Mouse (Mus musculus): ENCODE data around the gene Lrrc15. TPM values are rescaled to one million over a fixed set of nuclear protein-coding genes. Genes with fewer than 3 reads are reported as not detected.

Gene Lrrc15
- polyA plus RNA-seq, 1 experiment = not detected

DNA sequence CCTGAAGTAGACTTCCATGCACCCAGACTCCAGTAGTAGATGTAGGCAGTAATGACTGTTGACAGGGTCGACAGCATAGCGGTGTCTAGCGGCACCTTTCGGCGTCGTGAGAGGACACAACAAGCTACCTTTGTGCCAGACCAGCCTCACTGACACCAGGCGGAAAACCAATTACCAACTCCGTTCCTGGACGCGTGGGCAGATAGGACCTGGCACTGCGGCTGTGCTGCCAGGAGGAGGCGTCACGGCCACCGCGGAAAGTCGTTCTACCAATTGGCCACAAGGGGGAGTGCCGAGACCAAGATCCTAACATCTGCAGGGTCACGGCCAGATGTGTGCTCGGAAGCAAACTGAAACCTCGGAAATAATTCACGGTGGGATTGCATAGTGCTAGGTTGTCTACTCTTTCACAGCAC lies 31.0 kb downstream of the Lrrc15 start:
- TF ChIP-seq POLR2A (IDR thresholded peaks at IDR 0.05; ENCODE audit: low read depth, low read length) (no peak), CTCF (IDR thresholded peaks at IDR 0.05; ENCODE audit: extremely low read depth, insufficient read depth, insufficient read length, insufficient replicate concordance) (peak; percentile 99)
- WGBS = 2% methylated on average over 21 of the region's 21 CpGs
- no peaks in the 10 kb centered on the region for H3K27me3 ChIP-seq (ENCODE audit: control insufficient read depth, insufficient read depth, low read length)
- DNase-seq (ENCODE audit: low read depth in 1 of 2, low spot score in 2 of 2) = peak; percentile 59 to 72
- no peaks in the 10 kb centered on the region for H3K4me1 ChIP-seq (ENCODE audit: control insufficient read depth, insufficient read depth, insufficient read length)
- no peaks in the 10 kb centered on the region for H3K36me3 ChIP-seq (ENCODE audit: control insufficient read depth, insufficient read depth, low read length)
- no peak overlapping the region for H3K4me3 ChIP-seq (ENCODE audit: extremely low read depth, insufficient read depth, insufficient read length)
- no peak overlapping the region for H3K27ac ChIP-seq (ENCODE audit: insufficient read depth, low read length)

DNA sequence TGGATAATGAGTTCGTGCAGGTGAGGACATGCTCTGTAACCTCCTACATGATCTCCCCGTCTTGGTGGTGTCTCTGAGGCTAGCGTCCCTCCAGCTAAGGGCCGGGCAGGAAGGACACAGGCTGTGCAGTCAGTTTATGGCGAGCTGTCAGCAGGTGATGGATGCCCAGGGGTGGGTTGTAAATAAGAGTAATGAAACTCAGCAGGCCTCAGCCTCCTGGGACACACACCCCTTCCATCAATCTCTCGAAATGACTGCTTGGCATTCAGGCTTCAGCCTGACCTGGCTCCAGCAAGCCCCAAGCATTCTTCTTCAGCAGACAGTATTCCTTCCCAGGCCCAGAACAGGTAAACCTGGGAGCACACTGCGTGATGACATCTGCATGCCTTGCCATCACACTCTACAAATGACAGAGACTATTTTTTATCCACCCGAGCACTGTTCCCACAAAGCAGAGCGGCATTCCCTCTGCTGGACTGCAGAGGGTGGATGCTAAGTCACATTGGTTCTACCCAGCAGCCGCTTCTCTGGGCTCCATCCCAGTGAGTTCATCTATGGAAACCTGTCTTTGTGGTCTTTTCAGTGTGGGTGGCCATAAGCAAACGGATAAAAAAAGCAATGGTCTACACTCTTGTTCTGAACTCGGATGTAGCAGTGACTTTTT lies 38.9 kb downstream of the Lrrc15 start:
- no peak overlapping the region for H3K27ac ChIP-seq (ENCODE audit: insufficient read depth, low read length)
- H3K36me3 ChIP-seq (ENCODE audit: control insufficient read depth, insufficient read depth, low read length) = no peaks in the 10 kb centered on the region
- no peak for DNase-seq (ENCODE audit: low read depth in 1 of 2, low spot score in 2 of 2)
- H3K4me3 ChIP-seq (ENCODE audit: extremely low read depth, insufficient read depth, insufficient read length) = no peak overlapping the region
- 88% methylated on average over 12 of the region's 12 CpGs for WGBS
- H3K27me3 ChIP-seq (ENCODE audit: control insufficient read depth, insufficient read depth, low read length) = no peaks in the 10 kb centered on the region
- no peak for TF ChIP-seq POLR2A (IDR thresholded peaks at IDR 0.05; ENCODE audit: low read depth, low read length)
- TF ChIP-seq CTCF (IDR thresholded peaks at IDR 0.05; ENCODE audit: extremely low read depth, insufficient read depth, insufficient read length, insufficient replicate concordance) = no peak
- H3K4me1 ChIP-seq (ENCODE audit: control insufficient read depth, insufficient read depth, insufficient read length) = no peaks in the 10 kb centered on the region

DNA sequence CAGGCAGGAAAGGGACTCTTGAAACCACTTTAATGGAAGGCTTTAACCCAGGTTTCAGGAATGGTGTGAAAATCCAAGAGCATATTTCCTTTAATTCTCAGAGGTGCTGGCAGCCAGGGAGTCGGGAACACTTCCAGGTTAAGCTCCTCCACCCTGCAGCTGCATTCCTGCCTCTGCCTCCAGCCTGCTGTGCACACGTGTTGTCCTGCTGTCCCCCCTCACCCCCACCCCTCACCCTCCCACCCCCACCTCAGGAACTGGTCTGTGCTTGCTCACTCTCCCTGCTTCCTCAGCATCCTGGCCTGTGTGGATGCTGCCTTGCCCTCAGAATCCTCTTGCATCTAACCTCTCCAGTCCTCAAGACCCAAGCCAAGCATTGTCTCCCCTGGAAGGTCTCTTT lies 41.4 kb downstream of the Lrrc15 start:
- DNase-seq (ENCODE audit: low read depth in 1 of 2, low spot score in 2 of 2) = no peak
- TF ChIP-seq POLR2A (IDR thresholded peaks at IDR 0.05; ENCODE audit: low read depth, low read length) (no peak), CTCF (IDR thresholded peaks at IDR 0.05; ENCODE audit: extremely low read depth, insufficient read depth, insufficient read length, insufficient replicate concordance) (no peak)
- 66% methylated on average over 2 of the region's 2 CpGs for WGBS
- Histone ChIP-seq H3K27me3 (ENCODE audit: control insufficient read depth, insufficient read depth, low read length) (no peaks in the 10 kb centered on the region), H3K4me1 (ENCODE audit: control insufficient read depth, insufficient read depth, insufficient read length) (no peaks in the 10 kb centered on the region), H3K27ac (ENCODE audit: insufficient read depth, low read length) (no peak overlapping the region), H3K36me3 (ENCODE audit: control insufficient read depth, insufficient read depth, low read length) (no peaks in the 10 kb centered on the region), H3K4me3 (ENCODE audit: extremely low read depth, insufficient read depth, insufficient read length) (no peak overlapping the region)

DNA sequence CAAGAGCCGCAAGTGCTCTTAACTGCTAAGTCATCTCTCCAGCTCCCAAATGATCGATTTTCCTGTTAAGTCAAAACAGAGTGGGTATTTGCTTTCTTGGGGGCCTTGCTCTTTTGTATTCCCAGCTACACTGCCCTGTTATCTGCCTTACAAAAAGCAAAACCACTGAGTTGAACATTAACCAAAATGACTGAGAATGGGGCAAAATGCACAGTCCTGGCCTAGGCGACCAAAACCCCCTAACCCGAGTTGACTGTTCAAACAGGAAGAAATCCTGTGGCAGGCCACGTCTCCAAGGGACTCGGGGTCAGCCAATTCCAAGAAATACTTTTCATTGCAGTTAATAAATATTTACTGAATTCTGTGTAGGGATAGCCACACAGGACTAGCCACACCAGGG lies 44.3 kb downstream of the Lrrc15 start:
- no peak for DNase-seq (ENCODE audit: low read depth in 1 of 2, low spot score in 2 of 2)
- no peak overlapping the region for H3K4me3 ChIP-seq (ENCODE audit: extremely low read depth, insufficient read depth, insufficient read length)
- WGBS = 74% methylated on average over 6 of the region's 6 CpGs
- TF ChIP-seq CTCF (IDR thresholded peaks at IDR 0.05; ENCODE audit: extremely low read depth, insufficient read depth, insufficient read length, insufficient replicate concordance) (no peak), POLR2A (IDR thresholded peaks at IDR 0.05; ENCODE audit: low read depth, low read length) (no peak)
- H3K36me3 ChIP-seq (ENCODE audit: control insufficient read depth, insufficient read depth, low read length) = no peaks in the 10 kb centered on the region
- H3K27ac ChIP-seq (ENCODE audit: insufficient read depth, low read length) = no peak overlapping the region
- H3K4me1 ChIP-seq (ENCODE audit: control insufficient read depth, insufficient read depth, insufficient read length) = peaks cover 7% of the 10 kb centered on the region
- H3K27me3 ChIP-seq (ENCODE audit: control insufficient read depth, insufficient read depth, low read length) = no peaks in the 10 kb centered on the region

DNA sequence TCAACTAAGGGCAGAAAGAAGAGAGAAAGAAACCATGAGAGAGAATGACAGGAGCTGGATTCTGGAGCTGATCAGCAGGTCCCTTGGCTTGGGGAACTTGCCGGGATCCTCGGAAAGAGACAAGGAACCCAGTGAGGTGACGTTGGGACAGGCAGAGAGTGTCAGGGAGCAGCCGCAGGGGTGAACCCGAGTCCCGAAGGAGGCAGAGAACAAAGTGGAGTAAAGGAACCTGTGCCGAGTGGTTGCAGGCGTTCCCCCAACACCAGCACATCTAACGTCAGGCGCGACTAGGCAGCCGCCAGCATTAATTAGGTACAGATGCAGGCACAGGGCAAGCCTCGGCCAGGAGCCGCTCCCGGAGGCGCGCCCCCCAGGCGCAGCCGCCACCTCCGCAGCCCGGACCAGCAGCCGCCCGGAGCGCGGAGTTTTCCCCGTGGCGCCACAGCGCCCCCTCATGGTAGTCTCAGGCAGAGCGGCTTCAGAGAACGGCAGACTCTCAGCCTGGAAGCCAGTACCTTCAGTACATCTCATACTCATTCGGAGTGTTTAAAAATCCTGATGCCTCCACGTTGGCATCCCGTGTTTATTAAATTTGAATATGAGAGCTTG lies 46.9 kb downstream of the Lrrc15 start:
- Histone ChIP-seq H3K27ac (ENCODE audit: insufficient read depth, low read length) (no peak overlapping the region), H3K4me3 (ENCODE audit: extremely low read depth, insufficient read depth, insufficient read length) (peak overlapping the region; percentile 47; the same call in 1 of the 2 replicates), H3K36me3 (ENCODE audit: control insufficient read depth, insufficient read depth, low read length) (no peaks in the 10 kb centered on the region), H3K4me1 (ENCODE audit: control insufficient read depth, insufficient read depth, insufficient read length) (peaks cover 15% of the 10 kb centered on the region), H3K27me3 (ENCODE audit: control insufficient read depth, insufficient read depth, low read length) (no peaks in the 10 kb centered on the region)
- TF ChIP-seq CTCF (IDR thresholded peaks at IDR 0.05; ENCODE audit: extremely low read depth, insufficient read depth, insufficient read length, insufficient replicate concordance) = peak; percentile 97
- no peak for TF ChIP-seq POLR2A (IDR thresholded peaks at IDR 0.05; ENCODE audit: low read depth, low read length)
- peak; percentile 40 to 75 for DNase-seq (ENCODE audit: low read depth in 1 of 2, low spot score in 2 of 2)
- WGBS = 2% methylated on average over 33 of the region's 33 CpGs

DNA sequence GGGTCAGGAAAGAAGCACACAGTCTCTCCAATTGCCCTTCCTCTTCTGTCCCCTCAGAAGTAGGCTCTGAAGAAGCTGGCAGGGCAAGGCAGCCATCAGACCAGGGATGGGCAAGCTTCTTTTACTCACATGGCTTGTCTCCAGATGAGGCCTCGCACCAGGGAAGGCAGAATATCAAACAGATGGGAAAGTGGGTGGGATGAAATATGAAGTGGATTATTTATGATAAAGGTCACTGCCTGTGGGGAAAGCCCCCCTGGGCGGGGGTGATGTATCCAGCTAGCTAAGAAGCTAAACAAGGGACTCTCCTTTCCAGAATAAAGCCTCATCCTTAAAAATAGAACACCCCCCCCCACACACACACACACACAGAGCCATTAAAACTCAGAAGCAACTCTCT lies 47.5 kb downstream of the Lrrc15 start:
- DNase-seq (ENCODE audit: low read depth in 1 of 2, low spot score in 2 of 2) = no peak
- no peaks in the 10 kb centered on the region for H3K36me3 ChIP-seq (ENCODE audit: control insufficient read depth, insufficient read depth, low read length)
- no peak overlapping the region for H3K4me3 ChIP-seq (ENCODE audit: extremely low read depth, insufficient read depth, insufficient read length)
- TF ChIP-seq POLR2A (IDR thresholded peaks at IDR 0.05; ENCODE audit: low read depth, low read length) (no peak), CTCF (IDR thresholded peaks at IDR 0.05; ENCODE audit: extremely low read depth, insufficient read depth, insufficient read length, insufficient replicate concordance) (no peak)
- peaks cover 15% of the 10 kb centered on the region for H3K4me1 ChIP-seq (ENCODE audit: control insufficient read depth, insufficient read depth, insufficient read length)
- no peak overlapping the region for H3K27ac ChIP-seq (ENCODE audit: insufficient read depth, low read length)
- no peaks in the 10 kb centered on the region for H3K27me3 ChIP-seq (ENCODE audit: control insufficient read depth, insufficient read depth, low read length)
- 74% methylated on average over 2 of the region's 2 CpGs for WGBS
